Mouse (Mus musculus) midbrain, embryonic 15.5 days (tissue): ENCODE results near the gene Il17rd. TPM values are rescaled to one million over a fixed set of nuclear protein-coding genes. Genes with fewer than 3 reads are reported as not detected.

Source experiments
- ATAC-seq: fragments of 200-750 bp; cut with Nextera tagmentation; replicated peaks from 2 replicates; pipeline ENCODE4 v1.8.0; 2017; ENCODE audit warnings: moderate TSS enrichment
- H3K27ac ChIP-seq: fragments of 300-500 bp; sonication (generic); 2 replicates; pipeline ENCODE4 v1.5.1; 2015; ENCODE audit warnings: mild to moderate bottlenecking, inconsistent platforms
- H3K27me3 ChIP-seq: fragments of 300-500 bp; sonication (generic); replicated peaks from 2 replicates; pipeline ENCODE4 v1.6.1; 2015; ENCODE audit warnings: inconsistent platforms
- H3K36me3 ChIP-seq: fragments of 300-500 bp; sonication (generic); replicated peaks from 2 replicates; pipeline ENCODE4 v1.6.1; 2015; ENCODE audit warnings: inconsistent platforms
- H3K4me1 ChIP-seq: fragments of 300-500 bp; sonication (generic); 2 replicates; pipeline ENCODE4 v1.6.1; 2015; ENCODE audit warnings: inconsistent platforms
- H3K4me2 ChIP-seq: fragments of 300-500 bp; sonication (generic); 2 replicates; pipeline ENCODE4 v1.6.1; 2015; ENCODE audit warnings: inconsistent platforms, mild to moderate bottlenecking, moderate library complexity
- H3K4me3 ChIP-seq: fragments of 300-500 bp; sonication (generic); 2 replicates; pipeline ENCODE4 v1.5.1; 2015; ENCODE audit warnings: mild to moderate bottlenecking, inconsistent platforms
- H3K9ac ChIP-seq: fragments of 300-500 bp; sonication (generic); 2 replicates; pipeline ENCODE4 v1.6.1; 2015; ENCODE audit warnings: mild to moderate bottlenecking, inconsistent platforms
- H3K9me3 ChIP-seq: fragments of 300-500 bp; sonication (generic); 2 replicates; pipeline ENCODE4 v1.6.1; 2016; ENCODE audit warnings: inconsistent platforms
- WGBS: fragments of 180-500 bp; shearing (Covaris S2); methylation state at CpG from one replicate; pipeline ENCODE4 v1.1.7; 2015; ENCODE audit warnings: mixed read lengths; 5-methylcytosine and 5-hydroxymethylcytosine counted together
- polyA plus RNA-seq: library from polyadenylated mRNA; unstranded; fragments of >200 nt; fragmentation: Nextera tagmentation; extraction: Ambion mirVana; gene quantifications from 2 replicates; pipeline ENCODE4 v1.2.1, GENCODE M21; 2015

Il17rd gene
- polyA plus RNA-seq, 1 experiment from 2014 or later = 2.2 TPM

DNA sequence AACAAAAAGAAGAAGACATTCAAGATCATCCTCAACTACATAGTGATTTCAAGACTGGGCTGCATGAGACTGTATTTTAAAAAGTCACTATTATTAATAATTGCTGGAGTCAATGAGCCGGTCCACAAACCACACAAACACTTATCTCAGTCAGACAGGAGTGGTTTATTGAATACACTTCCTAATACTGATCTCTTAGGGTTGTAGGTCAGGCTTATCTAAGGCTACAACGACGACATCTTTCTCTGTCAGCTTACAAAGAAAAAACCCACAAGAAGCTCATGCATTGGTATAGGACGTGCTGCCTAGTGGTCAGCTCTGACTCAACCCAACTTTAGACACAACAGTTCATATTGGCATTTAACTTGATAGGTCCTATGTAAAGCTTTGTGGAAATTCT lies 14.1 kb upstream of the Il17rd start:
- Histone ChIP-seq H3K27ac (no peak overlapping the region), H3K4me1 (peaks cover 3% of the 10 kb centered on the region; the same call in 1 of the 2 replicates), H3K4me3 (no peak overlapping the region), H3K36me3 (no peaks in the 10 kb centered on the region), H3K27me3 (no peaks in the 10 kb centered on the region), H3K9me3 (no peaks in the 10 kb centered on the region), H3K4me2 (no peak overlapping the region), H3K9ac (no peak overlapping the region)
- 85% methylated on average over 4 of the region's 4 CpGs for WGBS
- ATAC-seq = no peak

DNA sequence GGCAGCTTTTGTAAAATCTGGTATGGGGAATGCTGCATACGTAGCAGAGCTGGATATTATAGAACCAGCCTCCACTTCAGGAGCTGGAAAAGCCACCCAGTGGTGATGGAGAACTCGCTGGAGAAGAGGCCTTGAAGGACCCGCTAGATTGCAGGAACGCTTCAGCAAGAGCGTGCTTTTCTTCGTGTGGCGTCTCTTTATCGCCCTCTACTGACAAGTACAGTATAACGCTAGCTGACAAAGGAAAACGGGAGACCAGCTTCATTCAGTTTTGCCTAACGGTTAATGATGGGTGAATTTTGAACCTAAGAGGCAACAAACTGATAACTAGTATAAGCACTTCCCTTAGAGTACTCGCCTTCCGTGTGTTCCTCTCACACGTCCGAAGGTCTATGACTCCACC lies 9.0 kb upstream of the Il17rd start:
- Histone ChIP-seq H3K4me3 (no peak overlapping the region), H3K27ac (peak overlapping the region; percentile 55; the same call in 1 of the 2 replicates), H3K9ac (no peak overlapping the region), H3K36me3 (no peaks in the 10 kb centered on the region), H3K4me1 (peaks cover 3% of the 10 kb centered on the region; the same call in 1 of the 2 replicates), H3K9me3 (no peaks in the 10 kb centered on the region), H3K27me3 (no peaks in the 10 kb centered on the region), H3K4me2 (peak overlapping the region; percentile 28)
- peak; percentile 85 for ATAC-seq
- WGBS = 2% methylated on average over 15 of the region's 15 CpGs

DNA sequence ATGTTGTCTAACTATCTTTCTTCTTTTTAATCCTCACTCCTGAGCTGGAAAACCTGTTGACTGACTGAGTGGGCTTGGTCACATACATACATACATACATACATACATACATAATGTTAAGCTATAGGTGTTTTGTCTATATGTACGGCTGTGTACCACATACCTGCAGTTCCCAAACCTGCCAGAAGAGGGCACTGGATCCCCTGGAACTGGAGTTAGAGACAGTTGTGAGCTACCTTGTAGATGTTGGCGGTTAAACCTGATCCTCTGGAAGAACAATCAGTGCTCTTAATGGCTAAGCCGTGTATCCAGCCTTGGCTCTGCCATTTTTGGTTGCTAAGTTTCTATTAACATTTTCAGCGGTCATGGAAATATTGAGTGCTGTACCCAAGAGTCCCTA lies 7.6 kb upstream of the Il17rd start:
- no peak overlapping the region for H3K9ac ChIP-seq
- no peaks in the 10 kb centered on the region for H3K36me3 ChIP-seq
- ATAC-seq = no peak
- H3K9me3 ChIP-seq = no peaks in the 10 kb centered on the region
- no peak overlapping the region for H3K27ac ChIP-seq
- H3K4me2 ChIP-seq = no peak overlapping the region
- no peak overlapping the region for H3K4me3 ChIP-seq
- no peaks in the 10 kb centered on the region for H3K27me3 ChIP-seq
- whole genome bisulfite sequencing = 10% methylated on average over 4 of the region's 4 CpGs
- peaks cover 3% of the 10 kb centered on the region; the same call in 1 of the 2 replicates for H3K4me1 ChIP-seq

DNA sequence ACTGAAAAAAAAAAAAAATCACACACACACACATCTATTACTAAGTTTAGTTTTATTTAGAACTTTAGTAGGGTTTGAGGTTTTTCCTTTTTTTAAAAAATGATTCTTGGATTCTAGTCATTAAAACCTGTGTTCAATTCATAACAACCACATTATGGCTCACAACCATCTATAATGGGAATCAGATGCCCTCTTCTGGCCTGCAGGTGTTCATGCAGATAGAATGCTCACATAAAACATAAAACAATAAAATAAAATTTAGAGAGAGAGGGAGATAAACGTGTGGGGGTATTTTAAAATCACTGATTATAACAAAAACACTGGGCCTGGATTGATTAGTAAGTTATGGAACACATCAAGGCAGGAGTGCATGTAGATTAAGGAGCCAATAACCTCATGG lies 1.2 kb upstream of the Il17rd start:
- no peak for ATAC-seq
- no peak overlapping the region for H3K9ac ChIP-seq
- 71% methylated on average over 1 of the region's 1 CpGs for WGBS
- H3K27me3 ChIP-seq = peaks cover 16% of the 10 kb centered on the region
- no peak overlapping the region for H3K4me2 ChIP-seq
- no peak overlapping the region for H3K4me3 ChIP-seq
- no peaks in the 10 kb centered on the region for H3K9me3 ChIP-seq
- no peak overlapping the region for H3K27ac ChIP-seq
- H3K4me1 ChIP-seq = peaks cover 14% of the 10 kb centered on the region
- no peaks in the 10 kb centered on the region for H3K36me3 ChIP-seq

DNA sequence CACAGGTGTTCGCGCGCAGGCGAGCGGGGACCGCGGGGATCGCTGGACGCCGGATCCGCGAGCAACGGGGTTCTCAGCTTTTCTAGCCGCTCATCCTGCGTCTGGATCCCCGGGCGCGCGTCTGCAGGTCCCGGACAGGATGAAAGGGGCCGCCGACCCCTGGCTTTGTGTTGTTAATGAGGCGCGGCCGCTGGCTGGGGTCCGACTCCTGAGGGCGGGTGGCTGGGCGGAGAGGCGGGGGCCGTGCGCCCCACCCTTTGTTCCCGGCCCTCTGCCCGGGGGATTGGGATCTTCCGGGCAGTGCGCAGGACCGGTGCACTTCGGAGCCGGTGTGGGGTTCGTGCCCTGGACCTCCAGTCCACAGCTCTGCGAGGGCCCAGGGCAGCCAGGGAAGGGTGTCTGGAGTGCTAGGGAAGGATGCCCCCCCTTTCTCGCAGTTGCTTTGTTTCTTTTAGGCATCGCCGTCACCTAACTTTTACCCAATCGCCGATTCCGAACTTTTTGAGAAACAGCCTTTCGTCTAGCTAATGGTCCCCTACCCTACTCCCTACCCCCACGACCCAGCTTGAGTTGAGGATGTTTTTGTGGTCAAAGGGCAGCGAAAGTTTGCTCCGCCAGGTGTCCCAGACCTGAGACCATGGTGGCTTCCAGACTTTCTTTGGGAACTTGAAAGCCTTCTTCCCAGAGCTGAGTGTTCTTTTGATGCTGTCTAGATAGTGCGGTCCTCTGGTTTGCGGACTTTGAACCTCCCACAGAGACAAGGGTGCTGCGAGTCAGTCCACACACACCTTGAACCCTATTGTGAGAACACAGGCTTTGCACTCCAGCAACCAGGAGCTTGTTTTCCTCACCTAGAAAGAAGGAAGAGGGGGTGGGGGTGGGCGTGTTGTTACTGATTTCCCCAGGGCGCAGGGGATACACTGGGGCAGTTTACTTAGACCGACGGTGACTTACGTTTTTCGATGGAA lies 824 bp downstream of the Il17rd start:
- peak overlapping the region; percentile 61 for H3K9ac ChIP-seq
- H3K36me3 ChIP-seq = no peaks in the 10 kb centered on the region
- peak overlapping the region; percentile 62; the same call in 1 of the 2 replicates for H3K27ac ChIP-seq
- peak; percentile 73 for ATAC-seq
- under 1% methylated on average over 57 of the region's 59 CpGs for WGBS
- peak overlapping the region; percentile 99 for H3K4me2 ChIP-seq
- H3K4me1 ChIP-seq = peaks cover 15% of the 10 kb centered on the region
- no peaks in the 10 kb centered on the region for H3K9me3 ChIP-seq
- peak overlapping the region; percentile 89 for H3K4me3 ChIP-seq
- H3K27me3 ChIP-seq = peaks cover 16% of the 10 kb centered on the region

DNA sequence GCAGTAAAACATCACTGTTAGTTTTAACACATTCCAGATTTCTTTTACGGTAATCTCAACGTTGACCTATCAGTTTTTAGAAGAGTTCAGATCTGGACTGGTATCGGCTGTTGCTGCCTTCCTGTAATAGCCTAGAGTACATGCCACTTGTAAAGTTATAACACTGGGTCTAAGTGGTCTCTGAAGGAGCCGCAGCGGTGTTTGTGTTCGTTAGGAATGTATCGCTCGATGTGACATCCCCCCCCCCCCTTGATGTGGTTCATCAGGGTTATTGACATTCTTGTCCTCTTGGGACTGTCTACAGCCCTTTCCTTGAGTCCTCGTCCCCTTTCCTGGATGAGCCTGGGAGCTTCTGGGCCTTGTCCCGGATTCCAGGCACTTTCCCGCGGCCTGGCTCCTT lies 1.7 kb downstream of the Il17rd start:
- Histone ChIP-seq H3K9ac (no peak overlapping the region), H3K4me3 (peak overlapping the region; percentile 89), H3K9me3 (no peaks in the 10 kb centered on the region), H3K36me3 (no peaks in the 10 kb centered on the region), H3K4me1 (peaks cover 21% of the 10 kb centered on the region), H3K27ac (no peak overlapping the region), H3K4me2 (peak overlapping the region; percentile 99), H3K27me3 (peaks cover 16% of the 10 kb centered on the region)
- WGBS = 15% methylated on average over 12 of the region's 12 CpGs
- no peak for ATAC-seq

DNA sequence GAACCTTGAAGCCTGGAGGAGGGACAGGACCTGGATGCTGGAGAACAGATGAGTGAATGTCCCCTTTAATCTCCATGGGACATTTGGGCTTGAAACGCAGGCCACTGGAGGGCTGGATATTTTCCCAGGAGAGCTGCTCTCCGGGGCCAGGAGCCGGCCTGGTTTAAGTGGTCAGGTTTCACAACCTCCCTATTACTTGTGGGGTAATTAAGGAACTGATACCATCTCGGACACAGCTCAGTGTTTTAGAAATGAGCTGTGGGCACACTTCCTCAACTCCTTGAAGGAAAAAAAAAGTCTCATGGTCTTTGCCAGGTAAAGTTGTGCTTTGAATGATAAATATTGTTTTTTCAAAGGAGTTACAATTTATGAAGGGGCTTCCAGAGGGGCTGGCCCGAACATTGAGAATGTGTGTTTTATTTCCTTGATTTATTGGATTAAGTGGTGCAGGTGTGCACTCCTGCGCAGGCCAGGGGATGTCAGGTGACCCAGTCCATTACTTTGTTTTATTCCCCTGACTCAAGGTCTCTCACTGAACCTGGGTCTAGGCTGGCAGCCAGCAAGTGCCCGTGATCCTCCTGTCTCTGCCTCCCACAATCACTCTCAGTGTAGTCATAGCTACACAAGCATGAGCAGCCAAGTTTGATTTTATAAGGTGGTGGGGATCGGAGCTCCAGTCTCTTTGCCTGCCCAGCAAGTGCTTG lies 3.7 kb downstream of the Il17rd start:
- WGBS = 47% methylated on average over 8 of the region's 8 CpGs
- no peak overlapping the region for H3K4me3 ChIP-seq
- peaks cover 16% of the 10 kb centered on the region for H3K27me3 ChIP-seq
- no peaks in the 10 kb centered on the region for H3K36me3 ChIP-seq
- H3K9me3 ChIP-seq = no peaks in the 10 kb centered on the region
- H3K4me1 ChIP-seq = peaks cover 21% of the 10 kb centered on the region
- no peak overlapping the region for H3K9ac ChIP-seq
- no peak overlapping the region for H3K4me2 ChIP-seq
- ATAC-seq = no peak
- no peak overlapping the region for H3K27ac ChIP-seq

DNA sequence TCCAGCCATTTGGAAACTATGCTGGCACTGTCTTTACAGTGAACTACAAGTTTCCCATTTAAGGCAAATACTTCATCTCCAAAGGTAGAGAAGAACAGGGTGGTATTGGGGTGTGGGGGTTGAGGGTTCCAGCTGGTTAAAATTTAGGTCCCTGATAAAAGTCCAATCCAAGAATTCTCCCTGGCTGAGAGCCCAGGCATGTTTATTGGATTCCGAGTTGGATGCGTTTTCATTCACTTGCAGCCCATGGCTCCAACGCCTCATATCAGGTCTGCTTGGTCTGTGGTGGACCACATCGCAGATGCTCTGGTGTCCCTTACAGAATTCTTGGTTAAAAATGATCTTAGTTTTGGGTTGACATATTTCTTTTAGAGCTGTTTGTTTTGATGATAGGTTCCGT lies 4.7 kb downstream of the Il17rd start:
- ATAC-seq = no peak

DNA sequence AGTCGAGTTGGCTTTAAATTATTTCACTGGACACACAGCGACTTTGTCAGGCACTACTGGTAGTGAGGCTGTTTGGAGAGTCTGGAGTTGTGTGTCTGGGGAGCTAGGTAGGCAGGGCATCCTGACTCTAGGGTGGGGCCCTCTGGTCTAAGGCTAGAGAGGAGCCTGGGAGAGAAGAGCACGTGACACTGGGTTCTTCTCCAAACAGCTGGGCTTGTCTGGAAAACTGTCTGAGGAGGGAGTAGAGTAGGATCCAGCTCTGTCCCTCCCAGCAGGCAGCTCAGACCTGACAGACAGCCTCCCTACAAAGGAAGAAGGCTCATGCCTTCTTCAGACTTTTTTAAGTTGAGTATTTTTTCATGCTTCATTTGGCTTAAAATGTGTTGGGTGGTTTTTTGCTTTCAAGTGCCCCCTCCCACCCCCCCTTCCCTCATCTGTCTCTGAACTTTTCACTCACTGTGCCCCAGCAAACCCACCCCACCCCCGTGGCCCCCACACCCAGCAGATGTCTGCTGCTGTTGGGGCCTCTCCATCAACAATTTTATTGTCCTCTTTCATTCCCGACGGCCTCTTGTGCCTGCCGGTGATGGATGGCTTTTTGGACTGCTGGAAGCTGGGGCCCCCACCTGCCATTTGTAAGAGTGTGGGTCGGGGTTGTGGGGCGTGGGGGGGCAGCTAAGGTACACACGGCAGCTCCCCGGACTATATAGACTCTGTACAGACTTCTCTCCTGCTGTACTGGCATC lies 5.7 kb downstream of the Il17rd start:
- no peak overlapping the region for H3K4me2 ChIP-seq
- no peak for ATAC-seq
- no peaks in the 10 kb centered on the region for H3K9me3 ChIP-seq
- H3K4me1 ChIP-seq = peaks cover 24% of the 10 kb centered on the region
- H3K36me3 ChIP-seq = no peaks in the 10 kb centered on the region
- no peak overlapping the region for H3K9ac ChIP-seq
- no peak overlapping the region for H3K27ac ChIP-seq
- 9% methylated on average over 11 of the region's 11 CpGs for WGBS
- H3K27me3 ChIP-seq = peaks cover 21% of the 10 kb centered on the region
- H3K4me3 ChIP-seq = no peak overlapping the region

More for the DNA sequence above, 4.7 kb downstream of the Il17rd start:
- H3K9ac ChIP-seq = no peak overlapping the region
- H3K4me2 ChIP-seq = no peak overlapping the region
- H3K27ac ChIP-seq = no peak overlapping the region
- H3K27me3 ChIP-seq = peaks cover 17% of the 10 kb centered on the region
- H3K9me3 ChIP-seq = no peaks in the 10 kb centered on the region
- WGBS = 61% methylated on average over 5 of the region's 5 CpGs
- no peaks in the 10 kb centered on the region for H3K36me3 ChIP-seq
- H3K4me1 ChIP-seq = peaks cover 21% of the 10 kb centered on the region
- H3K4me3 ChIP-seq = no peak overlapping the region

DNA sequence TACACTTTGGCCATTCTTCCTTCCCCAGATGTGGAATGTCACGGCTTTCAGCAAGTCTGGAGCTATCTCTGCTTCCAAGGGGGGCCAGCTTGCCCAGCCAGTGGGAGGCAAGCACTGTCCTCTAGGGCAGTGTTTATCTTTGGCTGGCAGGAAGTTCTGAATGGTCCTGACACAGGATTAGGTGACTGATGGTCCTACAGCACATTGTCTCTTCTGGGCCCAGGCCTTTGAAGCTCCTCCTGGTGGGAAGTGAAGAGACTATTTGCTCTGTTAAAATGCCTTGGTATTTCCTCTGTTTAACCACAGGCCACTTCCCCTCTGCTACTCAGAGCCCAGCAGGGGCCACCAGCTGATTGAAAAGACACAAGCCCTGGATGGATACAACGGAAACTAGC lies 6.2 kb downstream of the Il17rd start:
- no peak overlapping the region for H3K4me2 ChIP-seq

DNA sequence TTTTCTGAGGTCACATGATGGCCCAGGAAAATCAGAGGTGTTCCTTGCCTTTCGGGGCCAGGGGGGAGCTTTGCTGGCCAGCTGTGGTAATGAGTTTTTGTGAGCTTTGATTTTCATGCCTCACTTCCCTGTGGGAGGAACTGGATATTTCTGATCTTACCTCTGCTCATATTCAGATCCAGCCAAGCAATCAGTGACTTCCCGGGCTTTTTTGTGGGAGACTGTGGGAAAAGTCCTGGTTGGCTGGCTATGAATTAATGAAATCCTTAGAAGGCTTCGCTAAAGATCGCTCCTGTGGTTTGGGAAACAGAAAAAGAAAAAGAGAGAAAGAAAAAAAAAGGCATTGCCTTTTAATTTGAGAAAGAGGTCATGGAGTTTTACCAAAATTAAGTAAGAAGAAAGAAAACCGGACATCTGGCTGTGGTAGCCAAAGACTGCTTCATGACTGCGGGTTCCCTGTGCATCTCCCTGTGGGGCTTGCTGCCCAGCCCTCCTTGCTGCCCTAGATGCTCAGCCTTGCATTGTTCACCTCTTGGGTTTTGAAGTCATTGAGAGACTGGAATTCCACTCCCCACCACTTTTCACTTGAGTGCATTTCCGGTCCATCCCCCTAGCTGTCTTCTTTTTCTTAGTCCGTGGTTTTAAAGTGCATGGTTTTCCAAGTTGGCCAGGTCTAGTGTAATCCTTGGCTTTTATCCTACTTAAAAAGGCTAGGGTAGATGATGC lies 9.7 kb downstream of the Il17rd start:
- WGBS = 20% methylated on average over 8 of the region's 8 CpGs
- H3K27ac ChIP-seq = no peak overlapping the region
- no peaks in the 10 kb centered on the region for H3K36me3 ChIP-seq
- no peak overlapping the region for H3K4me3 ChIP-seq
- 0 out of 2 replicates have a peak, but pooled peaks cover 7% of the 10 kb centered on the region for H3K27me3 ChIP-seq
- H3K9me3 ChIP-seq = no peaks in the 10 kb centered on the region
- no peak overlapping the region for H3K4me2 ChIP-seq
- H3K9ac ChIP-seq = no peak overlapping the region
- H3K4me1 ChIP-seq = peaks cover 32% of the 10 kb centered on the region
- no peak for ATAC-seq

More for the DNA sequence above, 6.2 kb downstream of the Il17rd start:
- no peak overlapping the region for H3K9ac ChIP-seq
- no peaks in the 10 kb centered on the region for H3K36me3 ChIP-seq
- H3K9me3 ChIP-seq = no peaks in the 10 kb centered on the region
- H3K27me3 ChIP-seq = peaks cover 15% of the 10 kb centered on the region
- H3K27ac ChIP-seq = no peak overlapping the region
- ATAC-seq = no peak
- 20% methylated on average over 2 of the region's 2 CpGs for WGBS
- peaks cover 19% of the 10 kb centered on the region for H3K4me1 ChIP-seq
- no peak overlapping the region for H3K4me3 ChIP-seq
